Mouse (Mus musculus): ENCODE results near the gene Rbl1. TPM values are rescaled to one million over a fixed set of nuclear protein-coding genes. Genes with fewer than 3 reads are reported as not detected.
"Not testable (repeated sequence)": the region's sequence is repeated elsewhere in the genome, so short reads cannot be mapped to it uniquely, and the experiment has no call there.

Rbl1 gene
- 1 to 10 TPM; 2.5 to 3.4 TPM for total RNA-seq (2021)
- long read RNA-seq, partial matches to known transcripts = 1 of 2 reads
- long read RNA-seq, other reads (novel, unspliced or antisense) = 1 of 2 reads

DNA sequence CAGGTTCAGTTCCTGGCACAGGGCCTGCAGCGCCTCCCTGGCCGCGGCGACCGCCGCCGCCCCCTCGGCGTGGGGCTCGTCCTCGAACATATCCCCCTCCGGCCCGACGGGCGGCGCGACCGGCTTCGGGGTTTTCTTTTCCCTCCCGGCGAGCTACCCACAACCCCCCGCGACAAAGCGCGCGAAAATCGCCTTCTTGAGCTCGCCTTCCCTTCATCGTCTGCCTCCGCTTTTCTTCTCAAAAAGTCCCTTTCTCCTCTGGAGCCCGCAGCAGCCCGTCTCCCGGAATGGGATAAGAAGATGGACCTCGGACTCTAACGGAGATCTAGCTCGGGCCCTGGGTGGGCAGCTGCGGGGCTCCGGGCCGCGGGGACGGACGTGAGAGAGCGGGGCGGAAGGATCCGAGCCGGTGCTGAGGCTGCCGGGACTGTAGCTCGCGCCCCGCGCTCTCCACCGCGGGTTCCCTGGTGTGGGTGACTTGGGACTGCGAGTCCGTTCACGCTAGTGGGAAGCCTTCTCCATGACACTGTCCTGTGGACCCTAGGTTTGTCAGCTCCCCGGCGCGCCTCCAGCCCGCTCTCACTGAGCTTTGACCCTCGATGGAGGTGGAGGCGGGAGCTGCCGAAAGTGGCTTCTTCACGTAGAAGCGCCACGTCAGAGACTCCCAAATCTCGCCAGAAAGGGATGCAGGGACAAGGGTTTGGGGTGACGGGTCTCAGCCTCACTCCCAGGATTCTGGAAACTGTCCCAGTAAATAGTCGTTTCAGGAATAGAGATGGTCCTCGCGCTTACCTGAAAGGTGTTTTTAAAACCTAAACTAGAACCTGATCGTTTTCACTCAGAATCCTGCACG lies at the start of gene Rbl1:
Gene Rbl1, minus strand, starts transcription at position 169 of the 853 bp plus-strand sequence.
- peak; percentile 87 to 91 for DNase-seq (ENCODE audit: low spot score in 2 of 2)

DNA sequence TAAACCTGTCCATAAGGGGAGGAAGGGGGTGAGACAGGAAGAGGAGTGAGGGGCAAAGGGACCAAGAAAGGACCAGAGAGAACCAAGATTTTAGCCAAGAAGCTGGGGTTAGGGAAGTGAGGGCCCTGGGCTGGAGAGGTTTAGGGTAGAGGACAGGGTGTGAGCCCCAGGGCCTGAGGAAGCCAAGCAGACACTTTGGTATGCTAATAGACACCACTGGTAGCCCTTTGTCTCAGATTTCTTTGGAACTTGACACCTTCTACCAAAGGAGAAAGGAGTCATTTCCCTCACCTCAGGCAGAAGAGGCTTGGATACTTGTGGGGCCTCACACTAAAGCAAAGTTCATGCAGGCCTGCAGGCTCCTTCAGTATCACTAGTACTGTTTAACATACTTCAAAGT lies 43.8 kb upstream of the Rbl1 start:
- DNase-seq (ENCODE audit: low spot score in 2 of 2) = no peak

DNA sequence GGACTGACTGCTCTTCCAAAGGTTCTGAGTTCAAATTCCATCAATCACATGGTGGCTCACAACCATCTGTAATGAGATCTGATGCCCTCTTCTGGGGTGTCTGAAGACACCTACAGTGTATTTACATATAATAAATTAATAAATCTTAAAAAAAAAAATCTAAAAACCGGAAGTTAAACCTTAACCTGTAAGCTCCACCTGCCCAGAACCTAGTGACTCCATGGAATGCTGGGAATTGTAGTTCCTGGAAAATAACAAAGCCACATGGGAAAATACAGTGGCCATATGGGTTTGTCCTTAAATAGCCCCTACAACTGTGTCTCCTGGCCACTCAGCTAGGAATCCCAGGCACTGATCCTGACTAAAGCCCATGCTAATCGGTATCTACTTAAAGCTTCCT lies 41.3 kb upstream of the Rbl1 start:
- no peak for DNase-seq (ENCODE audit: low spot score in 2 of 2)

DNA sequence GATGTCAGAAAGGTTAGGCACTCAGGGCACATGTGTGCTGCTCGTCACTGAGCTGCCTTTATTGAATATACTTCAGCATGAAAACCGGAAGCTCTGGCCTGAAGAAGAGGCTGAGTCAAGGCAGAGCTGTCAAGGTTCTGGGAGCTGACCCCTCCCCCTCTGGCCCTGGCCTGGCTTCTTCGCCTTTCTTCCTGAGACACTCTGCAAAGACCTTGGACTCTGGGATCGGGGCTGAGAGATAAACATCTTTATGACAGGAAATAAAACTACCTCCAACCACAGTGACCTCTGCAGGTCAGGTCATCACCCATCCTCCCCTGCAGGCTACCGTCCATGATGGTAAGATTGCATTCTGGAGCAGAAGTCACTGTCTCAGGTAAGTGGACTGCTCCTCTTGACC lies 40.7 kb upstream of the Rbl1 start:
- no peak for DNase-seq (ENCODE audit: low spot score in 2 of 2)

DNA sequence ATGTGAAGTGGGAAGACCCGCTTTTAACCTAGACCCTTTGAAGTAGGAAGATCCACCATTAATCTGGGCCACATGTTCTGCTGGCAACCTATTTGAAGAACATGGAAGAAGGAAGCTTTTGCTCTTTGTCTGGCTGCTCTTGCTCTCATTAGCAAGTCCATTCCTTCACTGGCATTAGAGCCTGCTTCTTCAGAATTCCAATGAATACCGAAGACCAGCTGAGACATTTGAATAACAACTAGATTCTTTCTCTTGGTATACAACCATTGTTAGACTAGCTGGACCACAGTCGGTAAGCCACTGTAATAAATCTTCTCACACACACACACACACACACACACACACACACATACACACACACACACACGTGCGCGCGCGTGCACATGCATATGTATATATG lies 31.6 kb upstream of the Rbl1 start:
- no peak for DNase-seq (ENCODE audit: low spot score in 2 of 2)

- DNase-seq (ENCODE audit: low spot score in 2 of 2) = not testable (repeated sequence)
These were observed 17.6 kb upstream of the Rbl1 start for GRCm38 (mm10) chr2:157221916-157222315.

- no peak for DNase-seq (ENCODE audit: low spot score in 2 of 2)
These were observed 15.8 kb upstream of the Rbl1 start for GRCm38 (mm10) chr2:157220108-157220507.

DNA sequence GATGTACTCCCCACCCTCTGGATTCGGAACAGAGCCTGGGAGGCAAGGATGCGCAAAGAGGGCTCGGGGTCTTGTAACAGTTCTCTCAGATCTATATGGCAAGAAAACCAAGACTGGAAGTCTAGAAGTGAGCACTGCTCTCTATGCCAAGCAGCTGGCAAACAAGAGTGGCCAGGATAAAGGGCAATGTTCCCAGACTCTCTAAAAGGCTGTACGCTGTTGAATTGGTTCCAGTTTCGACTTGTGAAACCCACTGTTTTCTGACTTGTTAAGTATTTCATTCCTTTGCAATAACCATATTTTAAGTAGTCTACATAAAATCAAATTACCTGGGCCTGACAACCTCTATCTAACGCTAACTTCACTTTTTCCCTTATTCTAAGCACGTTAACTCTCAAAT lies 7.4 kb upstream of the Rbl1 start:
- no peak for DNase-seq (ENCODE audit: low spot score in 2 of 2)

- DNase-seq (ENCODE audit: low spot score in 2 of 2) = peak; percentile 32 to 60
These were observed 622 bp downstream of the Rbl1 start for GRCm38 (mm10) chr2:157203459-157204365.

DNA sequence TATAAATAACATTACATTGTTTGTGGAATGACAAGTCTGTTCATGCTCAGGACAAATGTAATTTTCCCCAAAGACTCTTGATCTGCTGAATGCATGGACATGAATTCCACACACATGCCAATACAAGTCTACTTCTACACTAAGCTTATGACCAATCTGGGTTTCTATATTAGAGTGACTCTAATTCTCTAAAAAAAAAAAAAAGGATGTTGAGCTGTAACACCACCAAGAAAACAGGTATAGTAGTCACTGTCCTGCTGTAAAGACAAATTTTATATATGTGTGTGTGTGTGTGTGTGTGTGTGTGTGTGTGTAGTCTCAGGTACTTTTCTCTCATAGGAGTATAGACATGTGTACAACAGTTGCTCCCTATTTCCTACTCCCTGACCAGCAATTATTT lies 1.3 kb downstream of the Rbl1 start:
- DNase-seq (ENCODE audit: low spot score in 2 of 2) = no peak

DNA sequence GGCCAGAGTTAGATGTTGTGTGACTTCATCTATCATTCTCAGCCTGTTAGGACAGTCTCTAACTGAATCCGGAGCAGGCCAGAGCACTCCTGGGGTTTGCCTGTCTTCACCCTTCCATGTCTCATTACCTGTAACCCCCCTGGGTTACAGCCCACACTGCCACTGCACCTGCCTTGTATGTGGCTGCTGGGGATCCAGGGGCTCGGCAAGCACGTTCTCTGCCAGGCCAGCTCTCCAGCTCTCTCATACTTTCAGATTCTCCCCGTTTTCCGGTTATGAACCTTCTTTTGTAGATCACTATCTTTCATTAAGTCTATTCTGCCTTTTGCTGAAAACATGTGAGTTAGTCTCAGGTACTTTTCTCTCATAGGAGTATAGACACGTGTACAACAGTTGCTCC lies 2.0 kb downstream of the Rbl1 start:
- DNase-seq (ENCODE audit: low spot score in 2 of 2) = no peak

- DNase-seq (ENCODE audit: low spot score in 2 of 2) = no peak
These were observed 3.1 kb downstream of the Rbl1 start for GRCm38 (mm10) chr2:157201081-157201830.

DNA sequence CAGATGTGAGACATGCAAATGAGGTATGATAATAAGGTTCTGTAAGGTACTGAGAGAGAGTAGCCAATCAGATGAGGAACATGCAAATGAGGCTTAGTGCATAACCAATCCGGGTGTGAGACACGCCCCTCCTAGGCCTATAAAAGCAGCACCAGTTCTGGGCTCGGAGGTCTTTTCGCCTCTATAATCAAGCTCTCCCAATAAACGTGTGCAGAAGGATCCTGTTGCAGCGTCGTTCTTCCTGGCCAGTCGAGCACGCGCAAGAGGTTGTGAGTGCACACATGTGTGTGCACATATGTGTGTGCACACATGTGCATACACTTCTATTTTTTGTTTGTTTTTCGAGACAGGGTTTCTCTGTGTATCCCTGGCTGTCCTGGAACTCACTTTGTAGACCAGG lies 5.9 kb downstream of the Rbl1 start:
- not testable (repeated sequence) for DNase-seq (ENCODE audit: low spot score in 2 of 2)

- DNase-seq (ENCODE audit: low spot score in 2 of 2) = no peak
These were observed 13.7 kb downstream of the Rbl1 start for GRCm38 (mm10) chr2:157190651-157191050.

GRCm38 (mm10) chr2:157187223-157187622 lies 17.1 kb downstream of the Rbl1 start:
- no peak for DNase-seq (ENCODE audit: low spot score in 2 of 2)

GRCm38 (mm10) chr2:157186504-157186903 lies 17.8 kb downstream of the Rbl1 start:
- DNase-seq (ENCODE audit: low spot score in 2 of 2) = no peak

DNA sequence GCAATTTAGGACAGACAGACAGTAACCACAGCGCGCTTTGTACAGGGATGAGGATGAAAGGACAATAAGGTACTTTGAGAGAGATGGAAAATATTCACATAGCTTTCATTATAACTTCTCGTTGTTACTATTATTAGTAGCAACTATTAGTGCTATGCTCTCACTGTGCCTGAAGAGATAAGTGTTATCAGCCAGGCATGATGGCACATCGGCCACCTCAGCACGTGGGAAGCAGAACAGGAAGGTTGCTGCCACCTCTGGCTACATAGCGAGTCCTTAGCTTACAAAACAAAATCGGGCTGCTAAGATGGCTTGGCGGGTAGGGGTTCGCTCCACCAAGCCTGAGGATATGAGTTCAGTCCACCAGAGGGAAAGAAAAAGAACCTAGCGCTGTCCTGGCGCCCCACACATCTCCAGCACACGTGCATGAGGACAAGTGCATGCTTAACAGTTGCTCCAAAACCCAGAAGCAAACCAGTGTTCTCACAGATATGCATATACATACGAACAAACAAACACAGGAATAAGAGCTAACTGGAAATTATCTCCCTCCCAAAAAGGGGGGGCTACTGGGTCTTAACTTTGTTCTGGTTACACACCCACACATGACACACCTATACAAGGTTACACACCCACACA lies 19.2 kb downstream of the Rbl1 start:
- no peak for DNase-seq (ENCODE audit: low spot score in 2 of 2)

DNA sequence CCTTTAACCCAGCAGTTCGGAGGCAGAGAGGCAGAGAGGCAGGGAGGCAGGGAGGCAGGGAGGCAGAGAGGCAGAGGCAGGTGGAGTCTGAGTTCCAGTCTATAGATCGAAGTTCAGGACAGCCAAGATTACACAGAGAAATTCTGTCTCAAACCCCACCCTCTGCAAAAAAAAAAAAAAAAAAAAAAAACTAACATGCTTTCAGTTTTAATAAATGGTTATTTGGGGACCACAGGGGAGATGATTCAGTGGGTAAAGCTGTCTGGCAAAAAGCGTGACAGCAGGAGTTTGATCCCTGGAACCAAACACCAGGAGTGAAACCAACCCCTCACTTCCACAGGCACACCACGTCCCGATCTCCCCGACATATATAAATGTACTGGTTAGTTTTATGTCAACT lies 26.2 kb downstream of the Rbl1 start:
- DNase-seq (ENCODE audit: low spot score in 2 of 2) = no peak

DNA sequence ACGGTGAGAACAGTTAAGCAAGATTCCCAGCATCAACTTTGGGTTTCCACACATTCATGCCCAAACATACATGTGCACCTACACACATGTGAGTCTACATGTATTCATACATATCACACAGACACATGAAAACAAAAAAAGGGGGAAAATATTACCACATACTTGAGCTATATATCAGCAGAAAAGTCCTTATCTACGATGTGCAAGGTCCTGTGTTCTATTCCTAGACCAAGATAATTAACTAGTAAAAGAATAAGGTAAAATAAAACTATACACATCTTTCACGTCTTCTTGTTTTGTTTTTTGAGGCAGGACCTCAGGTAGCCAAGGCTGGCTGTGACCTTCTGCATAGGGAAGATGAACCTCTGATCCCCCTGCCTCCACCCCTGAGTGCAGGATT lies 28.1 kb downstream of the Rbl1 start:
- DNase-seq (ENCODE audit: low spot score in 2 of 2) = no peak

GRCm38 (mm10) chr2:157174416-157174815 lies 29.9 kb downstream of the Rbl1 start:
- DNase-seq (ENCODE audit: low spot score in 2 of 2) = no peak

GRCm38 (mm10) chr2:157173555-157173954 lies 30.8 kb downstream of the Rbl1 start:
- DNase-seq (ENCODE audit: low spot score in 2 of 2) = no peak
